Mouse (Mus musculus) C3H10T1/2 (cell line): ENCODE measurements around the gene Dab2ip. TPM values are rescaled to one million over a fixed set of nuclear protein-coding genes. Genes with fewer than 3 reads are reported as not detected.

Experiments used
- polyA plus RNA-seq, 2 experiments: library from polyadenylated mRNA; unstranded; fragments of >200 nt; fragmentation: generic; extraction: Trizol; gene quantifications; one replicate each; pipeline ENCODE4 v1.2.1; 2012; ENCODE audit warnings: missing spikeins in 2 of 2

The Dab2ip gene
- 10 to 100 TPM in 1 of 2 experiments, 1 to 10 TPM in 1; 3.5 to 27.2 TPM for polyA plus RNA-seq

GRCm38 (mm10) chr2:35557911-35558825 is at the start of gene Dab2ip:
Gene Dab2ip, plus strand, starts transcription at chr2:35558266.

Other genes with a start within 250 kb of the Dab2ip start
- gene Stom, start 221.3 kb upstream of the Dab2ip start, polyA plus RNA-seq, result 100 to 1,000 TPM in 1 of 2 experiments, 10 to 100 TPM in 1; 15.7 to 105 TPM
- not detected for gene 4930568D16Rik, start 190.5 kb upstream of the Dab2ip start, polyA plus RNA-seq
- not detected for gene 4930402F06Rik, start 161.1 kb upstream of the Dab2ip start, polyA plus RNA-seq
- gene Ggta1, start 95.0 kb upstream of the Dab2ip start, polyA plus RNA-seq, result 10 to 100 TPM in 1 of 2 experiments, 1 to 10 TPM in 1; 3.5 to 12.9 TPM